Mouse (Mus musculus) liver, postnatal 0 days (tissue): Measurements from ENCODE around the gene Tmem185b. TPM values are rescaled to one million over a fixed set of nuclear protein-coding genes. Genes with fewer than 3 reads are reported as not detected.

Source experiments
- ATAC-seq: fragments of 200-750 bp; cut with Nextera tagmentation; 2 replicates; pipeline ENCODE4 v1.8.0; 2017; ENCODE audit warnings: mild to moderate bottlenecking, moderate library complexity
- DNase-seq: peaks from one replicate; pipeline ENCODE4 v3.0.0-alpha.2; 2016
- H3K27ac ChIP-seq: fragments of 300-500 bp; sonication (generic); 2 replicates; pipeline ENCODE4 v1.5.1; 2014; ENCODE audit warnings: antibody characterized with exemption, moderate library complexity, mild to moderate bottlenecking, low read depth
- H3K27me3 ChIP-seq: fragments of 300-500 bp; sonication (generic); 2 replicates; pipeline ENCODE4 v1.6.1; 2014; ENCODE audit warnings: low read length, control low read depth, mixed read lengths; ENCODE audit not compliant: insufficient read depth
- H3K36me3 ChIP-seq: fragments of 300-500 bp; sonication (generic); replicated peaks from 2 replicates; pipeline ENCODE4 v1.6.1; 2014; ENCODE audit warnings: mild to moderate bottlenecking, control low read depth, low read length, moderate library complexity, mixed read lengths; ENCODE audit not compliant: insufficient read depth
- H3K4me1 ChIP-seq: fragments of 300-500 bp; sonication (generic); 2 replicates; pipeline ENCODE4 v1.6.1; 2014; ENCODE audit warnings: antibody characterized with exemption, mild to moderate bottlenecking, control low read depth; ENCODE audit not compliant: insufficient read depth
- H3K4me2 ChIP-seq: fragments of 300-500 bp; sonication (generic); 2 replicates; pipeline ENCODE4 v1.6.1; 2014; ENCODE audit warnings: low read depth, mild to moderate bottlenecking, low read length, moderate library complexity, mixed read lengths
- H3K4me3 ChIP-seq: fragments of 300-500 bp; sonication (generic); 2 replicates; pipeline ENCODE4 v1.5.1; 2014; ENCODE audit warnings: low read depth, low read length
- H3K9ac ChIP-seq: fragments of 300-500 bp; sonication (generic); replicated peaks from 2 replicates; pipeline ENCODE4 v1.6.1; 2014; ENCODE audit warnings: mild to moderate bottlenecking, moderate library complexity
- H3K9me3 ChIP-seq: fragments of 300-500 bp; sonication (generic); 2 replicates; pipeline ENCODE4 v1.6.1; 2016; ENCODE audit warnings: mild to moderate bottlenecking, control low read depth, low read length, mixed read lengths
- CTCF ChIP-seq: sonication (generic); IDR thresholded peaks from 2 replicates; pipeline ENCODE4 v1.5.1; 2016; ENCODE audit warnings: antibody characterized with exemption, low read depth
- EP300 ChIP-seq: IDR thresholded peaks from 2 replicates; pipeline ENCODE4 v1.6.1; 2016; ENCODE audit warnings: antibody characterized with exemption, low read depth, mild to moderate bottlenecking
- WGBS: fragments of 180-500 bp; shearing (Covaris S2); extraction: QIAGEN DNeasy Blood & Tissue Kit; methylation state at CpG from one replicate; pipeline ENCODE4 v1.1.7; 2014; ENCODE audit not compliant: insufficient replicate concordance; 5-methylcytosine and 5-hydroxymethylcytosine counted together
- polyA plus RNA-seq: library from polyadenylated mRNA; unstranded; fragments of >200 nt; fragmentation: Nextera tagmentation; extraction: Ambion mirVana; gene quantifications from 2 replicates; pipeline ENCODE4 v1.2.1, GENCODE M21; 2015

The Tmem185b gene
- polyA plus RNA-seq, 1 experiment from 2014 or later: 12.7 TPM

GRCm38 (mm10) chr1:119494024-119494711, 31.8 kb upstream of the Tmem185b start:
- no peak overlapping the region for H3K9ac ChIP-seq
- H3K27me3 ChIP-seq: no peaks in the 10 kb centered on the region
- peaks cover 39% of the 10 kb centered on the region for H3K4me1 ChIP-seq
- DNase-seq (no peak), ATAC-seq (no peak)
- no peak overlapping the region for H3K4me2 ChIP-seq
- H3K9me3 ChIP-seq: no peaks in the 10 kb centered on the region
- no peaks in the 10 kb centered on the region; the same call in 1 of the 2 replicates for H3K36me3 ChIP-seq
- 70% methylated on average over 2 of the region's 2 CpGs for WGBS
- no peak for TF ChIP-seq EP300
- peak; percentile 48 for TF ChIP-seq CTCF
- H3K27ac ChIP-seq: no peak overlapping the region; the same call in 1 of the 2 replicates
- H3K4me3 ChIP-seq: no peak overlapping the region

GRCm38 (mm10) chr1:119494712-119495395, 31.1 kb upstream of the Tmem185b start:
- H3K36me3 ChIP-seq: no peaks in the 10 kb centered on the region; the same call in 1 of the 2 replicates

GRCm38 (mm10) chr1:119495396-119495775, 30.6 kb upstream of the Tmem185b start:
- Histone ChIP-seq H3K4me2 (no peak overlapping the region), H3K27ac (0 out of 2 replicates have a peak overlapping the region, but pooled peaks have one; percentile 16), H3K9ac (no peak overlapping the region), H3K4me1 (peaks cover 46% of the 10 kb centered on the region), H3K9me3 (no peaks in the 10 kb centered on the region), H3K36me3 (no peaks in the 10 kb centered on the region; the same call in 1 of the 2 replicates), H3K27me3 (no peaks in the 10 kb centered on the region), H3K4me3 (no peak overlapping the region)
- WGBS: 84% methylated on average over 6 of the region's 6 CpGs
- ATAC-seq (no peak), DNase-seq (no peak)
- TF ChIP-seq CTCF (no peak), EP300 (no peak)

More at GRCm38 (mm10) chr1:119494712-119495395, 31.1 kb upstream of the Tmem185b start:
- H3K4me2 ChIP-seq: no peak overlapping the region
- H3K27ac ChIP-seq: 0 out of 2 replicates have a peak overlapping the region, but pooled peaks have one; percentile 16
- DNase-seq (no peak), ATAC-seq (no peak)
- TF ChIP-seq EP300: no peak
- no peak for TF ChIP-seq CTCF
- H3K9ac ChIP-seq: no peak overlapping the region
- H3K9me3 ChIP-seq: no peaks in the 10 kb centered on the region
- WGBS: 83% methylated on average over 8 of the region's 9 CpGs
- no peak overlapping the region for H3K4me3 ChIP-seq
- H3K4me1 ChIP-seq: peaks cover 45% of the 10 kb centered on the region
- no peaks in the 10 kb centered on the region for H3K27me3 ChIP-seq

- Histone ChIP-seq H3K27me3 (no peaks in the 10 kb centered on the region), H3K4me3 (no peak overlapping the region), H3K27ac (no peak overlapping the region), H3K4me2 (no peak overlapping the region), H3K36me3 (peaks cover 6% of the 10 kb centered on the region), H3K9ac (no peak overlapping the region), H3K9me3 (no peaks in the 10 kb centered on the region), H3K4me1 (peaks cover 38% of the 10 kb centered on the region)
- WGBS: 70% methylated on average over 5 of the region's 5 CpGs
- TF ChIP-seq CTCF: no peak
- TF ChIP-seq EP300: no peak
- ATAC-seq (no peak), DNase-seq (no peak)
Measured at GRCm38 (mm10) chr1:119497346-119498004, 28.5 kb upstream of the Tmem185b start.

GRCm38 (mm10) chr1:119498536-119499231, 27.3 kb upstream of the Tmem185b start:
- peak; percentile 11; the same call in 1 of the 2 replicates for ATAC-seq
- TF ChIP-seq CTCF (no peak), EP300 (no peak)

More at GRCm38 (mm10) chr1:119498536-119499231, 27.3 kb upstream of the Tmem185b start:
- Histone ChIP-seq H3K4me2 (no peak overlapping the region), H3K9me3 (no peaks in the 10 kb centered on the region), H3K36me3 (peaks cover 6% of the 10 kb centered on the region), H3K9ac (no peak overlapping the region), H3K4me1 (peaks cover 46% of the 10 kb centered on the region), H3K27ac (peak overlapping the region; percentile 63; the same call in 1 of the 2 replicates), H3K4me3 (no peak overlapping the region), H3K27me3 (no peaks in the 10 kb centered on the region)
- no peak for DNase-seq
- WGBS: 59% methylated on average over 9 of the region's 9 CpGs
